Mouse (Mus musculus) lung, postnatal 4 days (tissue): ENCODE data around the gene Sufu.

ENCODE experiments used
- DNase-seq, 2 experiments: peaks; one replicate each; pipeline ENCODE4 v3.0.0; 2021

Gene Sufu

DNA sequence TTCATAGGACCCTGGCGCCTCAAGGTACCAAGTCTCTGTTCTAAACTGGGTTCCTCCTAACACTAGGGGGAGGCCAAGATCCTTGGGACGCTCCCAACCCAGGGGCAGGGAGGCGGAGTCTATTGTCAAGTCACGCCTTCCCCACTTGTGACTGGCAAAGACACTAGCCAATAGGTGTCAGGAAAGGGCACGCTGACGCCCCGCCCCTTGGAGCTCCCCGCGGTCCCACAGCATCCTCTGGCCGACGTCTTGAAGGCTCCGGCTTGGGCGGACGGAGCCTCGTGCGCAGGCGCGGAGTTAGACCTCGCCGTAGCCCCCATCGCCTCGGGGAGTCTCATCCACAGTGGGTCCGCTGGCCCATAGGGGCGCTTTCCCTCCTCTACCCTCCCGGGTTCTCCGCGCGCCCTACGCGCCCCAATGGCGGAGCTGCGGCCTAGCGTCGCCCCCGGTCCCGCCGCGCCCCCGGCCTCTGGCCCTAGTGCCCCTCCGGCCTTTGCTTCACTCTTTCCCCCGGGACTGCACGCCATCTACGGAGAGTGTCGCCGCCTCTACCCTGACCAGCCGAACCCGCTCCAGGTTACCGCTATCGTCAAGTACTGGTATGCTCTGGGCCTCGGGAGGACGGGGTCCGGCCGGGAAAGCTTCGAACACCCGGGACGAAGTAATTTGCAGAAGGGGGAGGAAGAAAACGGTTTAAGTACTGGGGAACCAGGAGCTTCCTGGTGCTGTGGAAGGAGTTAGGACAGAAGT lies at the start of gene Sufu:
TSS of gene Sufu (plus strand) at position 211 of the 750 bp plus-strand sequence.
- peak; percentile 98 to 99 for DNase-seq

DNA sequence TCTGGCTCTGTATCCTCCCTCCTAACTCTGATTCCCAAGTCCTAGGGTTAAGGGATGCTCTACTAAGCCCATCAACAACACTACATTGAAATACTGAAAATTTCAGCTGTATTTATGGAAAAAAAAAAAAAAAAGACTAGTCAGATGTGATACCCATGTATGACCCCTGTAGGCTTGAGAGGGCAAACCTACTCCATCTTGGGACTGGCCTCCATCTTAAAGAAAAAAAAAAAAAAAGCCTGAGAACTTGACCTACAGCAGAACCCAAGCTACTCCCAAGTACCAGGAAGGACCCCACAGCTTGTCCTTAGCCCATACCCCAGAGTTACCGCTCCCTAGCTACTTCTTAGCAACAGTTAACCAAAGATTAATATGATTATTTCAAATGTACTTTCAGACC lies 49.5 kb upstream of the Sufu start:
- DNase-seq: no peak

DNA sequence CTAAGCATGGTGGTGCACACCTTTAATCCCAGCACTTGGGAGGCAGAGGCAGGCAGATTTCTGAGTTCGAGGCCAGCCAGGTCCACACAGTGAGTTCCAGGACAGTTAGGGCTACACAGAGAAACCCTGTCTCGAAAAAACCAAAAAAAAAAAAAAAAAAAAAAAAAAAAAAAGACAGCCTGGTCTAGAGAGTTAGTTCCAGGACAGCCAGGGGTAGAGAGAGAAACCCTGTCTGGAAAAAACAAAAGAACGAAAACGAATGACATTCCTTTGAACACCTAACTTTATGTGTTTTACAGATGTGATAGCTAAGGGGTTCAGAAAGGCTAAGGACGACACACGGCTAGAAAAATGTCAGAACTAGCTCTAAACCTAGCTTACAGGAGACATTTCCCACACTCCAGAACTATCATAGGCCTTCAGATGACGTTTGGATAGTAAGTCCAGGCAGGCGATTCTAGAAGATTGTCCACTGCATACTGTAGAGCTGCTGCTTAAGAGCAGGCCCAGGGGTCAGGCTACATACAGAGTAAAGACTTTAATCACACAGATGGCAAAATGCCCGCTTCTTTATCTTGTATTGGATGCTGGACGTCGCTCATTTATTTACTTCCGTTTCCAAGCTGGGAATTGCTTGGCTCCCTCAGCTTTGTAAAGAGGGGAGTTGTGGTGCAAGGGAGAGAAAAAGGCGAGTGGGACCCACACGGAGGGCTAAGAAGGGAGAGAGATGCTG lies 48.6 kb upstream of the Sufu start:
- DNase-seq: peak in 1 of 2 experiments; percentile 19

DNA sequence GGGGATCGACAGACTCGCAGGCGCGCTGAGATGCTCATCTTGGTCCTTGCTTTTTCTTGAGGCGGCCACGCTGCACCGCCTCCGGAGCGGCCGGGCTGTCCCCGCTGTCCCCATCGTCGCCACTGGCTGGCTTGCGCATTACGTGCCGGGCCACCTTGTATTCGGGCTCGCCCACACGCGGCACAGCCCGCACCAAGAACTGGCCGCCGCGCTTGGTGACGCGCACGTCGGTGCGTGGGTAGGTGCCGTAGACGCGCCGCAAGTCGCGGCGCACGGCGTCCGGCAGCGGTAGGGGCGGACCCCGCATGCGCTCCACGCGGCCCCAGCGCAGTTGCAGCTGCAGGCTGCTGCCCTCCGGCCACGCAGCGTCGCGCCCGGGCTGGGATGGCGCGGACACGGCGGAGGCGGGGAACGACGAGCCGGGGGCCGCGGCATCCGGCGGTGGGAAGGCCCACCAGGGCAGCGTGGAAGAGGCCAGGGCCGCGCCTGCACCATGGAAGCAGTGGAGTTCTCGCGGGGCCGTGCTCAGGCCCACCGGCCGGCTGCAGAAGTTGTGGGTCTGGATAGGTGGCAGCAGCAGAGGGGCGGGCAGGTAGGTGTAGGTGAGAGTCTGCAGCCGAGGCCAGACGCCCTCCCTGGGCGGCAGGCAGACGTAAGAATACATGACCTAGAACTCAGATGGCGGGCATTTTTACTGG lies 47.8 kb upstream of the Sufu start:
- peak; percentile 82 to 88 for DNase-seq

DNA sequence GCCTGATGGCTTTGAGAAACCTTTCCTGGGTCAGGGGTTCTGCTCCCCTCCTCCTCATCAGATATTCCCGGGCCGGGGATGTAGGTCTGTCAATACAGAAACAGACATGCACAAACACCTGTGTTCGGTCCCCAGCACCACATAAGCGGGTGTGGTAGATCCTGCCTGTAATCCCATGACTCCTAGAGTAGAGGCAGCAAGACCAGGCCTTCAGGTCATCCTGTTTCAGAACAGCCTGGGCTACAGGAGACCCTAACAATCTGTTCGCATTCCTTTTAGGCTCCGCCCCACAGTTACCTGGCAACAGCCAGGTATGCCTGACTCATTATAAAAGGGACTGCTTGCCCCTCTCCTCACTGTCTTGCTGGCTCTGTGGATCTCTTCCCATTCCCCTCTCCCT lies 47.1 kb upstream of the Sufu start:
- no peak for DNase-seq

DNA sequence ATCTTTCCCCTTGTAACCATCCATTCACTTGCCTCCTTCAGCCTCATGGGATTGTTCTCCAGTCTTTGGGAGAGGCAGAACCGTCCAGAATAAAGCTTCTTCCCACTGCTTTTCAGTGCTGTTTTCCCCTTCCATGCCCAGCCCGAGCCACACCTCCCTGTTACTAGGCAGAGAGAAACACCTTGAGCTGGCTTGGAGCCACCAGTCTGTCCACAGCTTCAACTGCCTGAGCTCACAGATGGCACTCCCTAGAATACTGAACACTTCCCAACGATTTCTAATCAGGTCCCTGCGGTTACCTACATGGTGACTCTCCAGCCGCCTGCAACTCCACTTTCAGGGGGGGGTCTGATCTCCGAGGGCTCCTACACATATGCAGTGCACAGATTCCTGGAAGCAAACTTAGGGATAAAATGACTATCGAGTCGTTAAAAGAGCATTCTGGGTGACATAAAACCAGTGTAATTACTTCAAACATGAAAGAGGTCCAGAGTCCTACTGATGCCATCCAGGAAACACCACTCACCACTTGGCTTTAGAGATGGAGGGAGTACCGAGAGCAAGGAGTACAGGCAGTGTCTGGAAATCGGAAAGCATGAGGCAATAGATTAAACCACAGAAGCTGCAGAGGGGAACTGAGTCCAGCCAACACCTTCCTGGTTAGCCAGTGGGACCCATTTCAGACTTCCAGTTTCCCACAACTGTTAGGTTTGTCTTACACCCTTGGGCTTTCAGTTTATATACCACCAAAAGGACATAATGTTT lies 46.3 kb upstream of the Sufu start, which contains the start of gene 2310034G01Rik:
TSS of gene 2310034G01Rik (minus strand) at position 135 of the 765 bp plus-strand sequence.
- peak in 1 of 2 experiments; percentile 38 for DNase-seq

DNA sequence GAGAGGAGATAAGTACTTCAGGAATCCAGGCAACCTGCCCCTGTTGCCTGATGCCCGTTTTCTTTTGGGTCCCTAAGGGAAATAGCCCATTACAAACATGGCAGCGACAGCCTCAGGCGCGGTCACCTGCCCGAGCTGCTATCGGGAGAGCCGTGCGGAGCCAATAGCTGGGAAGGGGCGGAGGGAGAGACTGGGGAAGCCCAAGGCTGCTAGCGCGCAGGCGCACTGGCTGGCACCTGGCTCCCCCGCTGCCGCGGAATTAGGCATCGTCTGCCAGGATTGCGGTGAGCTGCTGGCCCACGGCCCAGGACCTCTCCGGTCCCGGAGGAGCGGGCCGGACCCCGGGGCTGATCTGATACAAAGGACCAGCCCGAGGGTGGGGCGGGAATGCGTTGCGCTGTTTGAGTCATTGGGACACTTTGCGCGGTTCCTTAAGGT lies 40.0 kb upstream of the Sufu start:
- peak; percentile 88 to 92 for DNase-seq

DNA sequence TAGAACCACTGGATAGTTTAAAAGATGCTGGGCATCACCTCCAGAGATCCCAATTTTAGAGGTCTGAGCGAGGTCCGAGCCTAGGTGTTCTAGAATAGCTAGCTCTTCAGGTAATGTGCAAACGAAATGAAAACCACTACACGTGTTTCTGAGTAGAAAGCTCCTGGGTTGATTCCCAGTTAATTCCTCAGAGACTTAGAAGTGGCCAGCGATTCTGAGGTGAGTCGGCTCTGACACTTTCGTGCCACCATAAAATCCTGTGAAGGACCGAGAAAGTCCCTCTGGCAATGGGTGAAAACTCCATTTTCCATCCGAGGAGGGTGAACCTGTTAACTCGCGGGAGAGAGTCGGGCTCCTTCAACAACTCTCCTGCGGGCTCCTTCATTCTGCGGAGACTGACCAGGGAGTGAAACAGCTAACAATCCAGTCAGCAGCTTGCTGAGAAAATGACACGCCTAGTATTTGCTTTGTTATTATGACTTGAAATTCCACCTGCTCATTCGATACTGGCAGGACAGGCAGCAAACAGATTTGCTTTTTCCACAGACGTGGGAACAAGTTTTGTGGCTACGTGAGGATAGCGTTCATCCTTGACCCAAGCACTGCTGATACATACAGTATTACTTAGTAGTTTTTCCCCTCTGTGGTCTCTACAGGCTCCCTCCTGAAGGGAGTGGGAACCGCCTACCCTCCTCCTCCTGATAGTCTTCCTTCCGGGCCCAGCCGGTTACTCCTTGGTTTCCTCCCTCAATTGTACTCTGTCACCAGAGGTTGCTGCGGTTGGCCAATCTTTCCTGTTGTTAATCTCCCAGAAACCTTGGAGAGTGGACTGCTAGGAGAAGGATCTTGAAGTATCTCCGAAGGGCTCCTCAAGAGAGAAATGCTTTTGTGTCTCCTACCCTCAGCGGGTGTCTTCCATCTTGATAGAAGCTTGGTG lies 39.1 kb upstream of the Sufu start:
- peak; percentile 47 to 56 for DNase-seq

DNA sequence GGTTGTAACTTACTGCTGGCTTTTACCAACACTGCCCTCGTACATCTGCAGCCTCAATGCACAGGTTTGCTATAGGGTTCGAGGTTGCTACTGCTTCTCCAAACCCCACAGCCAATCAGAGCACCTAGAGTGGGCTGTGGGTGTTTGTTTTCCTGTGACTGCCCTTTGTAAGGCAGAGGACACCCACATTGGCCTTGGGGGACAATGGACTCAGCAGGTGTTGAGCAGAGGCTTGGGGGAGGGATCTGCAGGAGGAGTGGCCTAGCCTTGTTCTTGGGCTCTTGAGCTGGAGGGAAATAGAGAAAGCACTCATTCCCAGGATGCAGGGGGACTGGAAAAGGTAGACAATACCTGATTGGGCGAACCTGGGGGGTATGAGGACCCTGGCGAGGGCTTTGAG lies 38.3 kb upstream of the Sufu start:
- no peak for DNase-seq

DNA sequence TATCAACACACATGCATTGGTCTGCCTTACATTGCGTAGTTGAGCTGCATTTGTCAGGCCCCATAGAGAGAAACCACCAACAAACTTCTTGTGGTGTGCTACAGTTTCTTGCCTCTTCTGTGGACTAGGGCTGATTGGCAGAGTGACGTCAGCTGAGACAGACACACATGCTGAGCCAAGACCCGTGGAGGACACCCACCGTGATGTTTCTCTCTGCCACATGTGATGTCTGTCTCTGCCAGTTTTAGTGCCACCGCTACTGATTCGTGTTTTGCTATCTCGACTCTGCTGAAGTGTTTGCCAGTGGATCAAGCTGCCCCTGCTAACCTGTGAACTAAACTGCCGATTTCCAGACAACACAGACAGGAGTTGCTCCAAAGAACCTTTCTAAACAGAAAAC lies 34.6 kb upstream of the Sufu start:
- no peak for DNase-seq

DNA sequence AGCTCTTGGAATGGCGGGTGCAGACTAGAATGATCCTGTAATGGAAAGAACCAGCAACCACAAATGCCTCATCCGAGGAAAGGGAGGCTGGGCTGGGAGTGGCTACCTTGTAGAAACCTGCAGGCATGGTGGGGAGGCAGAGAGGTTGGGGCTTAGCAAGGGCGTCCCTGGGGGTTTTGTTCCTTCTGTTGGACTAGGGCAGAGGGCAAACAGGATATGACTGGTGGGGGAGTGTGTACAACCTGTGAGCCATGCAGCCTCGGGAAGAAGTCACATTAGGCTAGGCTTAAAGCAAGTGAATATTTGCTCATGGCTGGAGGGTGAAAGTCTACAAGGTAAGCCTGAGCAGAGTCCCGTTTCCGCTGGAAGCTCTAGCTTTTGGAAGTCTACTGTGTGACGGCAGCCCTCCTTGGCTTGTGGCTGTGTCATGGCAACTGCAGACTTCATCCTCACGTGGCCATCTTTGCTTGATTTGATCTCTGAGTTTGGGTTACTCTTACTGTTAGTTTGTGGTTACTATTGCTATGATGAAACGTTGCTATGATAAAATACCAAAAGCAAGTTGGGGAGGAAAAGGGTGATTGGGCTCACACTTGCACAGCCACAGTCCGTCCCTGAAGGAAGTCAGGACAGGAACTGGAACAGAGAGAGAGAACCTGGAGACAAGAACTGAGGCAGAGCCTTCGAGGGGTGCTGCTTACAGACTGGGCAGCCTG lies 33.2 kb upstream of the Sufu start:
- DNase-seq: no peak

DNA sequence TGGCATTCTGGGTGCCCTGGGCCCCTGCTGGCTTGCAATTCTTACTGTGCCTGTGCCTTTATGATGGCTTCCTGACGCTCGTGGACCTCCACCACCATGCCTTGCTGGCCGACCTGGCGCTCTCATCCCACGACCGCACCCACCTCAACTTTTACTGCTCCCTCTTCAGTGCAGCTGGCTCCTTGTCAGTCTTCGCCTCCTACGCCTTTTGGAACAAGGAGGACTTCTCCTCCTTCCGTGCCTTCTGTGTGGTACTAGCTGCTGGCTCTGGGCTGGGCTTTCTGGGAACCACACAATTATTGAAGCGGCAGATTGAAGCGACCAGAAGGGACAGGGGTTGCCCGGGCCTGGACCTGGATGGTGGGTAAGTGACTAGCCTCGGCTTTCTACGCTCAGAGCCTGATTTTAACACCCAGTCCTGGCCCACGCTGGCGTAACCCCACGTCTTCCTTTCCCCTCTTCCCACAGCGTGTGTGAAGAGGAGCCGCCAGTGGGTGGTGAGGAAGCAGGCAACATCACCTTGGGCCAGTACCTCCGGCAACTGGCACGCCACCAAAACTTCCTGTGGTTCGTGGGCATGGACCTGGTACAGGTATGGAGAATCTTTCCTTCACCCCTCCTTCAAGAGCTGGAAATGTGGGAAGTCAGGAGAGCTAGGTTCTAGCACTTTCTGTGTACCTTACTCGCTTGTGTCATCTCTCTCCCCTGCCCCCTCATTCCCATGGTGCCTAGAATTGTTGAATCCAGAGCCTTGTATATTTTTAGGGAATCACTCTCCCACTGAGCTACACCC lies 28.7 kb upstream of the Sufu start:
- no peak for DNase-seq

DNA sequence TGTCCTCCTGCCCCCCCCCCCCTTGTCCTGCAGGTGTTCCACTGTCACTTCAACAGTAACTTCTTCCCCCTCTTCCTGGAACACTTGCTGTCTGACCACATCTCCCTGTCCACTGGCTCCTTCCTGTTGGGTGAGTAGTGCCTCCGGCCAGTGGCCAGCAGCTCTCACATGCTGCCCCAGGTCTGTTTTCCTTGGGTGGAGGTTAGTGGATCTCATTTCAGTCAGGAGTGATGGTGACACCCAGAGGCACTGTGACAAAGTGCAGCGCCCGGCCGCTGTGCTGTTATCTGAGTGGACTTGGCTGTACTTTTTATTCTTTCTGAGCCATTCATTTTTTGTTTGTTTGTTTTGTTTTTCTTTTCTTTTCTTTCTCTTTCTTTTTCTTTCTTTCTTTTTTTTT lies 27.5 kb upstream of the Sufu start:
- DNase-seq: peak; percentile 74 to 79

DNA sequence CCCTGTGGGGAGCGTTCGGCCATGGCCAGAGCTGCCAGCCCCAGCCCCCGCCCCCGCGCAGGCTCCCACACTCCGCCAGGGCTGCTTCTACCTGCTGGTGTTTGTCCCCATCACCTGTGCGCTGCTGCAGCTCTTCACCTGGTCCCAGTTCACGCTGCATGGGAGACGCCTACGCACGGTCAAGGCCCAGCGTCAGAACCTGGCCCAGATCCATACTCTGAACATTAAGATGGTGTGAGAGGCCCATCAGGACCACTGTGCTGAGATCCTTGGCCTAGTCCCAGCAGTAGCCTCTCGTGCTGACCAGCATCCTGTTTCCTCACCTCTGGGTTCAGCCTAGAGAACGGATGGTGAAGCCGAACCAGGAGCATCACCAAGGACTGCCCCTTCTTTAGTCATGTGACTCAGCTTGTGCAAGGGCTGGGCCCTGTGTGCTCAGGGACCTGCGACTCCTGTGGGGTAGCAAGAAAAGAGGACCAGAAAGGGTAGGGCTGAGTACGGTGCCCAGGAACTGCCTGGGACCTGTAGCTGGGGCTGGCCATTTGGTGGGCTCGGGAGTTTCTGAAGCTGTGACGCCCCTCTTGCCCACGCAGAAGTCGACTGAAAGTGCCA lies 22.1 kb upstream of the Sufu start:
- peak in 1 of 2 experiments; percentile 9 for DNase-seq

DNA sequence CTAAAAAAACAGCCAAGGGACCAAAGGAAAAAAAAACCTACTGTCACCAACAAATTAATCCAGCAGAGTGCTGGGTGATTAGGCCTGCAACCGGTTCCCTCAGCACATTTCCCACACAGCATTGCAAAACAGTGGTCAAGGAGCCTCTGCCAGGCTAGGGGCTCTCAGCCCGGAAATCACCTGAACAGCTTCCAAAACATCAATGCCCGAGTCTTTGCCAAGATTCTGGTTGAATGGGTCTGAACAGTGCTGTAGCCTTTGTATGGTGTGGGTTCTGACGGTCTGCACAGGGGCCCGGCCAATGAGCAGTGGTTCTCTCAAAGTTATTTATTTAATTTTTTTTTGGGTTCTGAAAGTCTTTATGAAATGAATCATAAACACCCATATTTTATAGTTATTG lies 21.2 kb upstream of the Sufu start:
- DNase-seq: peak in 1 of 2 experiments; percentile 39

DNA sequence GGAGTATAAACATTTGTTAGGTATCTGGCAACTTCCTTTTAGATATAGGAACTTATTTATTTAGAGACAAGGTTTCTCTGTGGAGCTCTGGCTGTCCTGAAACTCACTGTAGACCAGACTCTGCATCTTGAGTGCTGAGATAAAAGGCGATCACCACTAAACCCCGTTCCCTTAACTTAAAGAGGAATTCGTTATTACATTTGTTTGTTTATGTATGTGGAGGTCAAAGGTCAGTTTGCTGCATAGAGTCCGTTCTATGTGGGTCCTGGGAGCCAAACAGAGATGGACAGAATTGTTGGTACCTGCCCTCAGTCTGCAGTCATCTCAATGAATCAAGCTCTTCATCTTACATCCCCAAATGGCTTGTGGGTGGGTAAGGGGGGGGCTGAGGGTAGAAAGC lies 20.8 kb upstream of the Sufu start:
- DNase-seq: no peak

DNA sequence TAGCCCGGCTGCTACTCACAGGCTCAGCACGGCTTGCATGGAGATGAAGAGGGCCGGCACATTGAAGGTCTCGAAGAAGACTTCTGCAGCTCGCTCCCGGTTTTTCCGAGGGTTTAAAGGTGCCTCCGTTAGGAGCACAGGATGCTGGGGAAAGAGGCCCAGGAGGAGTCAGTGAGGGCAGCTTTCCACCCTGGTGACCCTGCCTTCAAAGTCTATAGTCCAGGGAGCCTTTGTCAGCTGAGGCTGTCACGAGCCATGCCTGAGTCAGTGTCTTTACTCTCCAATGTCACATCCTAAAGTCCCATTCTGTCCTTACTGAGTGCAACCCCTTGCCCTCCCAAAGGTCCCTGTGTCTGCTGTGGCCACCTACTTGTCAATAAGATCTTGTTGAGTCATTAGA lies 14.4 kb upstream of the Sufu start:
- DNase-seq: no peak

DNA sequence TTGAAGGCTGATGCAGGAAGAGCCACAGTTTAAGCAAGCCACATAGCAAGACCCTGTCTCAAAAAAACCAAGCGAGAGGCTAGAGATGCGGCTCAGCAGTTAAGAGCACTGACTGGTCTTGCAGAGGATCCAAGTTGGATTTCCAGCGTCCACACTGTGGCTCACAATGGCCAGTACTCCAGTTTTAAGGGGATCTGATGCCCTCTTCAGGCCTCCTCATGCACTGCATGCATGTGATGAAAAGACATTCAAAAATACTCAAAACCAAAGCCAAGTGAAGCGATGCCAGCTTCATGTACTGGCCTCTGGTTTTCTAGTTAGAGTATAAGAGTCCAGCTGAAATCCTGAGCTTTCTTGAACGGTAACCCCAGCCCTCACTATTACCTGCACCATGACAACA lies 6.8 kb upstream of the Sufu start:
- DNase-seq: no peak

DNA sequence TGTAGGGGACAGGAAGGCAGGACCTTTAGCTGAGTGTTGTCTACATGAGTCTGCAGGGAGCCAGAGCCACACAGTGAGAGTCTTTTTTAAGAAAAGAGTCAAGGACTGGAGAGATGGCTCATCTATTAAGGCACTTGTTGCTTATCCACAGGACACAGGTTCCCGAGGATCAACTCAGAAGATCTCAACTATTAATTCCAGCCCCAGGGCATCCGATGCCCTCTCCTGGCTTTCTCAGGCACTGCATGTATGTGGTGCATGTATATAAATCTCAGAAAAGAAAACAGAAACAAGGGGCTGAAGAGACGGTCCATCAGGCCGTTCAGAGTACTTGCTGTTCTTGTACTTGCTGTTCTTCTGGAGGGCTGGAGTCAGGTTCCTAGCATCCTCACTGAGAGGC lies 4.7 kb upstream of the Sufu start:
- DNase-seq: peak in 1 of 2 experiments; percentile 66

DNA sequence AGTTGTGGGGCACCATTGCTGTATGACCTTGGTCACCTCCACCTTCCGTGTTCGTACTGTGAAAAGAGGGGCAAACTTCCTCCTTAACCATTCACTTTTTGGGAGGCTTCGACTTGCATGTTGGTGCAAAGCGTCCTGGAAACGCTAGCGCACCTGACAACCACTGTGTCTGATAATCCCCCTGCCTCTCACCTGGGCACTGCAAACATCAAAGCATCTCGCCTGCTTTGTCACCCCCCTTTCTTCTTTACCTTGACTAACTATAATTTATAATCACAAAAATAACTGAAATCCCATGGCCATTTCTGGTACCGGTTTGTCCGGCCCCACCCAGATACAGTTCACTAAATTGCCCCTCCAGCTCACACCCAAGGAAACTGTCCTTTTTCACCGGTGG lies 2.0 kb upstream of the Sufu start:
- no peak for DNase-seq
